9 mouse cellular contexts compared by ENCODE assay signal in the genomic region with DNA sequence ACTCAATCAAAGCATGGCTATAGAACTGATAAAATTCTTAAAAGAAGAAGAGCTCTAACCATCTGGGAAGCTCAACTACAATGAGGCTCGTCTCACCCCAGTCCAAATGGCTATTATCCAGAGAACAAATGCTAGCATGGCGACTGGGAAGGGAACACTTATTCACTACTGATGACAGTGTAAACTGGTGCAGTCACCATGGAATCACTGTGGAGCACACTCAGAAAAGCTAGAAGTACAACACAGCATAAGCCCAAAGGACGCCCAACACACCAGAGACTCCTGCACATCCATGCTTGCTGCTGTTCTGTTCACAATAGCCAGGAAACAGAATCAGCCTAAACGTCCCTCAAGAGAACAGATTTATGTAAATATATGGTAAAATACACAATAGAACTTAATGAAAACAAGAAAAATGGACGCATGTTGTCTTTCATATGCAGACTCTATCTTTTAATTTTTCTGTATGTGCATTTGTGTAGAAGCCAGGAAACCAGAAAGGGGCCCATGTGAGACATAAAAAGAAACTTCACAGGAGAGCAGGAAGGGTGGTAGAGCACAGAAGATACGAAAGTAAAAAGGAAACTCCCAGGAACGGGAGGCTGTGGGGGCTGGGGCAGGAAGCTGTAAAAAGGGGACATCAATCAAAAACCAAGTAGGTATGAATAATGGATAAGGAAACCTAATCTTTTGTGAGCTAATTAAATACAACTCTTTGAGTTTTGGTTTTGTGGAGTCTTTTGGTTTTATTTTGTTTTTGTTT. TPM values are rescaled to one million over a fixed set of nuclear protein-coding genes. Genes with fewer than 3 reads are reported as not detected.
DNase-seq lines count a peak whose midpoint lies in the region; ATAC-seq and TF ChIP-seq lines count a peak whose summit lies in the region.
"Had no signal": no experiment of that assay in that cellular context is flagged by ENCODE, and none has a peak within 500 bp of the region (broad histone marks: within the 10 kb centered on the region; RNA-seq: fewer than 3 reads in every experiment).

No protein-coding gene starts in this region.

- no peak for ATAC-seq in liver, embryonic 11.5 days (replicated peaks; ENCODE audit: low FRiP score)
- ATAC-seq in liver, postnatal 0 days: no peak
- ATAC-seq in neural tube, embryonic 15.5 days (ENCODE audit: low FRiP score): 0 out of 2 replicates have a peak, but pooled peaks have one; percentile 53

- peak; percentile 15 for DNase-seq in gastrocnemius, adult 18-20 months (ENCODE audit: low spot score)
- DNase-seq in gastrocnemius, adult 8-10 months (ENCODE audit: low spot score in 2 of 2): no peak
- no peak for DNase-seq in liver, embryonic 11.5 days (ENCODE audit: low spot score)
- no peak for DNase-seq in liver, postnatal 0 days
- DNase-seq in brain, adult 2 months (ENCODE audit: low read depth, low spot score): peak; percentile 36
- DNase-seq in adrenal gland, adult 2 months: no peak
- no peak for DNase-seq in right cerebral cortex, adult 2 months (ENCODE audit: low spot score in 2 of 2)

- peak overlapping the region; percentile 28 for H3K4me2 ChIP-seq in liver, embryonic 11.5 days
- no peak overlapping the region for H3K4me2 ChIP-seq in liver, postnatal 0 days (ENCODE audit: low read depth, low read length)
- no peak overlapping the region for H3K4me2 ChIP-seq in neural tube, embryonic 15.5 days
- H3K4me2 ChIP-seq: forebrain, embryonic 12.5 days had no signal

- TF ChIP-seq CTCF in liver, postnatal 0 days (IDR thresholded peaks at IDR 0.05; ENCODE audit: low read depth): no peak

- H3K27ac ChIP-seq in liver, embryonic 11.5 days (ENCODE audit: low read depth, low read length): no peak overlapping the region
- no peak overlapping the region for H3K27ac ChIP-seq in liver, postnatal 0 days (ENCODE audit: low read depth)
- peak overlapping the region; percentile 41; the same call in 1 of the 2 replicates for H3K27ac ChIP-seq in neural tube, embryonic 15.5 days (replicated peaks)
- H3K27ac ChIP-seq: forebrain, embryonic 12.5 days had no signal

- peaks cover 11% of the 10 kb centered on the region; the same call in 1 of the 2 replicates for H3K4me1 ChIP-seq in liver, embryonic 11.5 days (replicated peaks; ENCODE audit: control insufficient read depth, insufficient read depth, low read length)
- peaks cover 31% of the 10 kb centered on the region for H3K4me1 ChIP-seq in liver, postnatal 0 days (ENCODE audit: insufficient read depth)
- H3K4me1 ChIP-seq in neural tube, embryonic 15.5 days: peaks cover 16% of the 10 kb centered on the region

- no peaks in the 10 kb centered on the region for H3K9me3 ChIP-seq in liver, embryonic 11.5 days (ENCODE audit: control insufficient read depth, low read length)
- no peaks in the 10 kb centered on the region for H3K9me3 ChIP-seq in liver, postnatal 0 days (ENCODE audit: low read length)
- no peaks in the 10 kb centered on the region for H3K9me3 ChIP-seq in neural tube, embryonic 15.5 days (replicated peaks)
- H3K9me3 ChIP-seq: forebrain, embryonic 12.5 days had no signal

- H3K9ac ChIP-seq in liver, embryonic 11.5 days (ENCODE audit: low read depth, low read length): no peak overlapping the region
- no peak overlapping the region for H3K9ac ChIP-seq in liver, postnatal 0 days (replicated peaks)
- no peak overlapping the region for H3K9ac ChIP-seq in neural tube, embryonic 15.5 days (replicated peaks)
- H3K9ac ChIP-seq: forebrain, embryonic 12.5 days had no signal

- 39% methylated on average over 7 of the region's 7 CpGs for WGBS in liver, embryonic 11.5 days
- 31% methylated on average over 7 of the region's 7 CpGs for WGBS in liver, postnatal 0 days (ENCODE audit: insufficient replicate concordance)
- WGBS in neural tube, embryonic 15.5 days: 23% methylated on average over 7 of the region's 7 CpGs

- H3K4me3 ChIP-seq in liver, embryonic 11.5 days (ENCODE audit: low read depth, low read length): no peak overlapping the region
- no peak overlapping the region for H3K4me3 ChIP-seq in liver, postnatal 0 days (ENCODE audit: low read depth, low read length)
- no peak overlapping the region for H3K4me3 ChIP-seq in neural tube, embryonic 15.5 days (replicated peaks)
- H3K4me3 ChIP-seq: forebrain, embryonic 12.5 days had no signal

- H3K27me3 ChIP-seq in liver, embryonic 11.5 days (replicated peaks; ENCODE audit: control insufficient read depth, insufficient read depth, low read length): no peaks in the 10 kb centered on the region
- no peaks in the 10 kb centered on the region for H3K27me3 ChIP-seq in liver, postnatal 0 days (ENCODE audit: insufficient read depth, low read length)
- no peaks in the 10 kb centered on the region for H3K27me3 ChIP-seq in neural tube, embryonic 15.5 days (replicated peaks)
- H3K27me3 ChIP-seq: forebrain, embryonic 12.5 days had no signal

- H3K36me3 ChIP-seq in liver, embryonic 11.5 days (ENCODE audit: control insufficient read depth, insufficient read depth, low read length): no peaks in the 10 kb centered on the region
- H3K36me3 ChIP-seq in liver, postnatal 0 days (replicated peaks; ENCODE audit: insufficient read depth, low read length): no peaks in the 10 kb centered on the region
- no peaks in the 10 kb centered on the region for H3K36me3 ChIP-seq in neural tube, embryonic 15.5 days
- H3K36me3 ChIP-seq: forebrain, embryonic 12.5 days had no signal

- no peak for TF ChIP-seq EP300 in liver, postnatal 0 days (IDR thresholded peaks at IDR 0.05; ENCODE audit: low read depth)

RNA-seq across cellular contexts. Expression of a gene that starts 28.1 kb away (rescaled TPM):
- total RNA-seq in gastrocnemius, adult 18-20 months (2021): 10 to 100 TPM; 41.3 to 42.2 TPM
- 10 to 100 TPM; 38.0 to 44.9 (median 43.3) TPM for total RNA-seq in gastrocnemius, adult 8-10 months (2022)
- polyA plus RNA-seq in liver, embryonic 11.5 days (2014; fragmentation: Nextera tagmentation; extraction: Ambion mirVana): 6.3 and 7.1 TPM in 2 replicates
- 3.0 and 4.6 TPM in 2 replicates for polyA plus RNA-seq in liver, postnatal 0 days (2015; fragmentation: Nextera tagmentation; extraction: Ambion mirVana)
- polyA plus RNA-seq in neural tube, embryonic 15.5 days (2015; fragmentation: Nextera tagmentation; extraction: Ambion mirVana): 10.3 and 12.9 TPM in 2 replicates
- 10 to 100 TPM; 54.0 to 82.3 TPM for total RNA-seq in adrenal gland, adult 2 months (2021)
- 26.0 and 50.8 TPM in 2 replicates for polyA plus RNA-seq in adrenal gland, adult 2 months (2012; rRNA removed)

RNA-seq across cellular contexts. Expression of a gene that starts 54.8 kb away (rescaled TPM):
- 100 to 1,000 TPM; 121 to 134 TPM for total RNA-seq in gastrocnemius, adult 18-20 months (2021)
- total RNA-seq in gastrocnemius, adult 8-10 months (2022): 100 to 1,000 TPM in 3 of 4 experiments, 10 to 100 TPM in 1; 97.0 to 134 (median 111) TPM
- 221 and 223 TPM in 2 replicates for polyA plus RNA-seq in liver, embryonic 11.5 days (2014; fragmentation: Nextera tagmentation; extraction: Ambion mirVana)
- polyA plus RNA-seq in liver, postnatal 0 days (2015; fragmentation: Nextera tagmentation; extraction: Ambion mirVana): 94.2 and 103 TPM in 2 replicates
- polyA plus RNA-seq in neural tube, embryonic 15.5 days (2015; fragmentation: Nextera tagmentation; extraction: Ambion mirVana): 173 and 187 TPM in 2 replicates
- total RNA-seq in adrenal gland, adult 2 months (2021): 100 to 1,000 TPM in 1 of 2 experiments, 10 to 100 TPM in 1; 93.4 to 120 TPM
- polyA plus RNA-seq in adrenal gland, adult 2 months (2012; rRNA removed): 87.4 and 105 TPM in 2 replicates

Comparison
In these comparisons a context has a peak if more than half of its experiments do, and no peak if none do; other contexts are left out.
1. DNase-seq: peak in gastrocnemius, adult 18-20 months (single experiment) and brain, adult 2 months (single experiment); none in gastrocnemius, adult 8-10 months (0 of 2), liver, embryonic 11.5 days (single experiment), liver, postnatal 0 days (single experiment), adrenal gland, adult 2 months (single experiment) and right cerebral cortex, adult 2 months (0 of 2).